Mouse (Mus musculus) bone marrow macrophage, adult 2 months (primary cell): Measurements from ENCODE around the gene Mettl17.

ENCODE experiments used
- CTCF ChIP-seq: IDR thresholded peaks from 2 replicates; pipeline ENCODE4 v1.5.1; 2012; ENCODE audit warnings: low read depth, mild to moderate bottlenecking, low read length, moderate library complexity
- POLR2A ChIP-seq: IDR thresholded peaks from 2 replicates; pipeline ENCODE4 v1.6.1; 2012; ENCODE audit warnings: mild to moderate bottlenecking, low read depth, low read length, borderline replicate concordance

GRCm38 (mm10) chr14:51922910-51923309 is 38.3 kb downstream of the Mettl17 start:
- TF ChIP-seq CTCF (no peak), POLR2A (no peak)
